Mouse (Mus musculus) megakaryocyte-erythroid progenitor cell, adult 5-6 weeks (primary cell): ENCODE measurements around the gene Glb1. TPM values are rescaled to one million over a fixed set of nuclear protein-coding genes. Genes with fewer than 3 reads are reported as not detected.

Experiments
- ATAC-seq: replicated peaks from 2 replicates; pipeline ENCODE4 v1.8.0; 2016; ENCODE audit warnings: mild to moderate bottlenecking, inconsistent platforms; ENCODE audit not compliant: severe bottlenecking, poor library complexity, low FRiP score, low TSS enrichment
- total RNA-seq, 2 experiments: library from RNA; stranded (forward) in 1 of 2; stranded (reverse) in 1 of 2; fragments of 200-1000, 215-1000 nt in 1 of 2; fragments of >200 nt in 1 of 2; fragmentation: Nextera tagmentation in 1 of 2; gene quantifications; 2 replicates each; pipeline ENCODE4 v1.2.3; 2014 to 2017

Glb1 gene
- total RNA-seq, 2 experiments from 2014 or later: 11.5 to 15.9 TPM

- no peak for ATAC-seq
Observed at GRCm38 (mm10) chr9:114522501-114522900, 121.6 kb downstream of the Glb1 start.

Other genes with a start within 250 kb of the Glb1 start
- not detected in 2 replicates for gene Bcl2a1c, start 70.9 kb upstream of the Glb1 start, total RNA-seq (2014; fragmentation: Nextera tagmentation)
- not detected in 2 replicates for gene Bcl2a1c, start 70.9 kb upstream of the Glb1 start, total RNA-seq (2017)
- 19.9 and 45.0 TPM in 2 replicates for gene Crtap, start 10.4 kb upstream of the Glb1 start, total RNA-seq (2014; fragmentation: Nextera tagmentation)
- 13.1 and 13.6 TPM in 2 replicates for gene Crtap, start 10.4 kb upstream of the Glb1 start, total RNA-seq (2017)
- gene Tmppe, start within 50 bp of the Glb1 start, total RNA-seq (2014; fragmentation: Nextera tagmentation): 4.5 TPM in 2 replicates
- 0.75 and 3.7 TPM in 2 replicates for gene Tmppe, start within 50 bp of the Glb1 start, total RNA-seq (2017)
- not detected in 2 replicates for gene Ccr4, start 103.8 kb downstream of the Glb1 start, total RNA-seq (2014; fragmentation: Nextera tagmentation)
- not detected in 2 replicates for gene Ccr4, start 103.8 kb downstream of the Glb1 start, total RNA-seq (2017)
- not detected in 2 replicates for gene C130032M10Rik, start 114.6 kb downstream of the Glb1 start, total RNA-seq (2014; fragmentation: Nextera tagmentation)
- gene C130032M10Rik, start 114.6 kb downstream of the Glb1 start, total RNA-seq (2017): not detected in 2 replicates
- not detected in 2 replicates for gene Trim71, start 163.3 kb downstream of the Glb1 start, total RNA-seq (2014; fragmentation: Nextera tagmentation)
- gene Trim71, start 163.3 kb downstream of the Glb1 start, total RNA-seq (2017): not detected in 2 replicates
- 44.6 and 44.7 TPM in 2 replicates for gene Cnot10, start 239.1 kb downstream of the Glb1 start, total RNA-seq (2014; fragmentation: Nextera tagmentation)
- gene Cnot10, start 239.1 kb downstream of the Glb1 start, total RNA-seq (2017): 65.3 and 68.0 TPM in 2 replicates